Mouse (Mus musculus) testis, adult 2 months (tissue): ENCODE measurements around the gene Prpmp5.
"Not testable (repeated sequence)": the region's sequence is repeated elsewhere in the genome, so short reads cannot be mapped to it uniquely, and the experiment has no call there.

ENCODE experiments used
- CTCF ChIP-seq: fragments of 200-500 bp; IDR thresholded peaks from 2 replicates; pipeline ENCODE4 v1.5.1; 2012; ENCODE audit warnings: low read depth, mild to moderate bottlenecking, inconsistent platforms, low read length, moderate library complexity; ENCODE audit not compliant: control insufficient read depth, insufficient read depth, insufficient replicate concordance
- POLR2A ChIP-seq: fragments of 200-500 bp; IDR thresholded peaks from 2 replicates; pipeline ENCODE4 v1.6.1; 2012; ENCODE audit warnings: low read depth, mild to moderate bottlenecking, inconsistent platforms, low read length, moderate library complexity; ENCODE audit not compliant: control insufficient read depth

GRCm38 (mm10) chr6:132364034-132364433, 49.5 kb upstream of the Prpmp5 start, which contains the start of gene Gm8882:
- TF ChIP-seq CTCF, POLR2A: not testable (repeated sequence)
